Mouse (Mus musculus) natural killer cell, adult 2 months (primary cell): ENCODE measurements around the gene Abcg3.
"Not testable (repeated sequence)": the region's sequence is repeated elsewhere in the genome, so short reads cannot be mapped to it uniquely, and the experiment has no call there.

Source experiments
- DNase-seq, 2 experiments: peaks; one replicate each; pipeline ENCODE4 v3.0.0; 2022; ENCODE audit warnings: low spot score in 2 of 2

Abcg3 gene

GRCm38 (mm10) chr5:104982535-104982934 lies at the start of gene Abcg3:
TSS of gene Abcg3 (minus strand) at chr5:104982718.
- no peak for DNase-seq

GRCm38 (mm10) chr5:105012551-105012950 lies 30.0 kb upstream of the Abcg3 start:
- no peak for DNase-seq

- no peak for DNase-seq
Measured at GRCm38 (mm10) chr5:105011570-105011969, 29.1 kb upstream of the Abcg3 start.

- no peak for DNase-seq
Measured at GRCm38 (mm10) chr5:105010376-105010775, 27.9 kb upstream of the Abcg3 start.

- no peak for DNase-seq
Measured at GRCm38 (mm10) chr5:104989411-104989810, 6.9 kb upstream of the Abcg3 start.

GRCm38 (mm10) chr5:104988000-104988399 lies 5.5 kb upstream of the Abcg3 start:
- no peak for DNase-seq

- DNase-seq: peak; percentile 37 to 38
Measured at GRCm38 (mm10) chr5:104986706-104987105, 4.2 kb upstream of the Abcg3 start.

- DNase-seq: no peak
Measured at GRCm38 (mm10) chr5:104979040-104979513, 3.4 kb downstream of the Abcg3 start.

- peak in 1 of 2 experiments; percentile 25 for DNase-seq
Measured at GRCm38 (mm10) chr5:104958141-104958793, 24.3 kb downstream of the Abcg3 start.

GRCm38 (mm10) chr5:104955208-104955607 lies 27.3 kb downstream of the Abcg3 start:
- DNase-seq: no peak

- DNase-seq: no peak
Measured at GRCm38 (mm10) chr5:104946951-104947350, 35.6 kb downstream of the Abcg3 start.

- no peak for DNase-seq
Measured at GRCm38 (mm10) chr5:104934148-104934547, 48.4 kb downstream of the Abcg3 start.

GRCm38 (mm10) chr5:104906556-104906955 lies 76.0 kb downstream of the Abcg3 start:
- not testable (repeated sequence) for DNase-seq
